Mouse (Mus musculus): Measurements from ENCODE around the gene Naga.

DNA sequence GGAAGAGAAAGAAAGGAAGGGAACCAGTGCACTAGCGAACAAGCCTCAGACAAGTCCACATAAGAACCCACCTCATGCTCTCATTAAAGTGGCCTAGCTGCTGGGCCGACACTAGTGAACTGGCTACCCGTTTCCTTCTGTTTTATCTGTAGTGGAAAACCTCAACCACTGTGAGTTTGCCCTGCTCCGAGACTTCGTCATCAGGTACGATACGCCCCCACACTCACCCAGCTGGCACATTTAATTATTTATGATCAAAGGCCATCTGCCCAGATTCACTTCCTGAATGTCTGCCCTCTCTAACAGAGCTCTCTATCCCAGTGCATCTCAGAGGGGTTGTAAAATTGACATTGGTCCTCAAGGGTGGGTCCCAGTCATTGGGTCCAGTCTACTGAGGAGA, 48.5 kb downstream of the Naga start:
- TF ChIP-seq EP300 (IDR thresholded peaks at IDR 0.05; ENCODE audit: low read depth): no peak
- TF ChIP-seq CTCF (IDR thresholded peaks at IDR 0.05; ENCODE audit: low read depth): no peak
